Mouse (Mus musculus) neural tube, embryonic 15.5 days (tissue): ENCODE measurements around the gene Lilr4b. TPM values are rescaled to one million over a fixed set of nuclear protein-coding genes. Genes with fewer than 3 reads are reported as not detected.

ENCODE experiments used
- ATAC-seq: fragments of 200-750 bp; cut with Nextera tagmentation; 2 replicates; pipeline ENCODE4 v1.8.0; 2017; ENCODE audit warnings: mild to moderate bottlenecking, moderate TSS enrichment, moderate library complexity; ENCODE audit not compliant: low FRiP score
- H3K27ac ChIP-seq: fragments of 300-500 bp; sonication (generic); replicated peaks from 2 replicates; pipeline ENCODE4 v1.5.1; 2015; ENCODE audit warnings: mild to moderate bottlenecking, inconsistent platforms
- H3K27me3 ChIP-seq: fragments of 300-500 bp; sonication (generic); replicated peaks from 2 replicates; pipeline ENCODE4 v1.6.1; 2015; ENCODE audit warnings: inconsistent platforms
- H3K36me3 ChIP-seq: fragments of 300-500 bp; sonication (generic); 2 replicates; pipeline ENCODE4 v1.6.1; 2015; ENCODE audit warnings: inconsistent platforms
- H3K4me1 ChIP-seq: fragments of 300-500 bp; sonication (generic); 2 replicates; pipeline ENCODE4 v1.6.1; 2015; ENCODE audit warnings: inconsistent platforms
- H3K4me2 ChIP-seq: fragments of 300-500 bp; sonication (generic); 2 replicates; pipeline ENCODE4 v1.6.1; 2015; ENCODE audit warnings: inconsistent platforms, mild to moderate bottlenecking, moderate library complexity
- H3K4me3 ChIP-seq: fragments of 300-500 bp; sonication (generic); replicated peaks from 2 replicates; pipeline ENCODE4 v1.5.1; 2015; ENCODE audit warnings: mild to moderate bottlenecking, inconsistent platforms
- H3K9ac ChIP-seq: fragments of 300-500 bp; sonication (generic); replicated peaks from 2 replicates; pipeline ENCODE4 v1.6.1; 2015; ENCODE audit warnings: mild to moderate bottlenecking, inconsistent platforms
- H3K9me3 ChIP-seq: fragments of 300-500 bp; sonication (generic); replicated peaks from 2 replicates; pipeline ENCODE4 v1.6.1; 2016; ENCODE audit warnings: inconsistent platforms
- WGBS: fragments of 180-500 bp; shearing (Covaris S2); methylation state at CpG from one replicate; pipeline ENCODE4 v1.1.7; 2015; ENCODE audit warnings: mixed read lengths; 5-methylcytosine and 5-hydroxymethylcytosine counted together
- polyA plus RNA-seq: library from polyadenylated mRNA; unstranded; fragments of >200 nt; fragmentation: Nextera tagmentation; extraction: Ambion mirVana; gene quantifications from 2 replicates; pipeline ENCODE4 v1.2.1, GENCODE M21; 2015

Lilr4b gene
- polyA plus RNA-seq, 1 experiment from 2014 or later = 0.52 TPM

- WGBS = 80% methylated on average over 7 of the region's 7 CpGs
- Histone ChIP-seq H3K4me3 (no peak overlapping the region), H3K27me3 (no peaks in the 10 kb centered on the region), H3K27ac (no peak overlapping the region), H3K9ac (no peak overlapping the region), H3K4me1 (no peaks in the 10 kb centered on the region), H3K4me2 (no peak overlapping the region), H3K9me3 (no peaks in the 10 kb centered on the region), H3K36me3 (no peaks in the 10 kb centered on the region)
- no peak for ATAC-seq
Measured at GRCm38 (mm10) chr10:51526090-51526489, 45.7 kb downstream of the Lilr4b start.

- no peaks in the 10 kb centered on the region for H3K27me3 ChIP-seq
- no peak for ATAC-seq
- no peaks in the 10 kb centered on the region for H3K36me3 ChIP-seq
- H3K4me3 ChIP-seq = no peak overlapping the region
- no peaks in the 10 kb centered on the region for H3K9me3 ChIP-seq
- WGBS = 86% methylated on average over 4 of the region's 4 CpGs
- no peak overlapping the region for H3K9ac ChIP-seq
- H3K4me1 ChIP-seq = no peaks in the 10 kb centered on the region
- H3K4me2 ChIP-seq = no peak overlapping the region
- H3K27ac ChIP-seq = no peak overlapping the region
Measured at GRCm38 (mm10) chr10:51526633-51527032, 46.2 kb downstream of the Lilr4b start.

- Histone ChIP-seq H3K9me3 (no peaks in the 10 kb centered on the region), H3K27ac (no peak overlapping the region), H3K9ac (no peak overlapping the region), H3K4me1 (no peaks in the 10 kb centered on the region), H3K27me3 (no peaks in the 10 kb centered on the region), H3K4me2 (no peak overlapping the region), H3K4me3 (no peak overlapping the region), H3K36me3 (no peaks in the 10 kb centered on the region)
- 87% methylated on average over 8 of the region's 8 CpGs for WGBS
- ATAC-seq = no peak
Measured at GRCm38 (mm10) chr10:51528840-51529434, 48.5 kb downstream of the Lilr4b start.

GRCm38 (mm10) chr10:51529497-51529896 is 49.1 kb downstream of the Lilr4b start:
- Histone ChIP-seq H3K4me3 (no peak overlapping the region), H3K27me3 (no peaks in the 10 kb centered on the region), H3K9me3 (no peaks in the 10 kb centered on the region), H3K4me1 (no peaks in the 10 kb centered on the region), H3K9ac (no peak overlapping the region), H3K4me2 (no peak overlapping the region), H3K27ac (no peak overlapping the region), H3K36me3 (no peaks in the 10 kb centered on the region)
- ATAC-seq = no peak
- WGBS = 84% methylated on average over 3 of the region's 3 CpGs

GRCm38 (mm10) chr10:51530813-51531212 is 50.4 kb downstream of the Lilr4b start:
- no peak overlapping the region for H3K4me3 ChIP-seq
- no peaks in the 10 kb centered on the region for H3K36me3 ChIP-seq
- no peak for ATAC-seq
- H3K27me3 ChIP-seq = no peaks in the 10 kb centered on the region
- no peaks in the 10 kb centered on the region for H3K9me3 ChIP-seq
- WGBS = 90% methylated on average over 7 of the region's 7 CpGs
- no peaks in the 10 kb centered on the region for H3K4me1 ChIP-seq
- H3K4me2 ChIP-seq = no peak overlapping the region
- no peak overlapping the region for H3K27ac ChIP-seq
- no peak overlapping the region for H3K9ac ChIP-seq

Other genes with a start within 250 kb of the Lilr4b start
- gene Gm49339, start within 50 bp of the Lilr4b start, polyA plus RNA-seq = not detected in 2 replicates
- gene Lilrb4a, start 10.3 kb downstream of the Lilr4b start, polyA plus RNA-seq = 0.79 and 2.2 TPM in 2 replicates
- gene Fam162b, start 109.9 kb downstream of the Lilr4b start, polyA plus RNA-seq = 1.3 and 1.6 TPM in 2 replicates
- not detected in 2 replicates for gene Gprc6a, start 150.8 kb downstream of the Lilr4b start, polyA plus RNA-seq
- gene Rfx6, start 197.1 kb downstream of the Lilr4b start, polyA plus RNA-seq = 0.45 and 0.46 TPM in 2 replicates